Mouse (Mus musculus): Measurements from ENCODE around the gene AC131692.1. TPM values are rescaled to one million over a fixed set of nuclear protein-coding genes. Genes with fewer than 3 reads are reported as not detected.

AC131692.1 gene
- 1 to 10 TPM; 1.2 to 2.0 TPM for total RNA-seq (2023)

GRCm38 (mm10) chr19:6094119-6094518 is at the start of gene AC131692.1:
AC131692.1 (plus strand) TSS chr19:6094419.

GRCm38 (mm10) chr19:6046294-6047153 is 47.7 kb upstream of the AC131692.1 start, which contains the start of gene Syvn1:
Syvn1 (plus strand) TSS chr19:6046576.

GRCm38 (mm10) chr19:6057313-6058096 is 36.7 kb upstream of the AC131692.1 start, which contains the start of the genes Mrpl49 and Fau:
Mrpl49 (minus strand) TSS chr19:6057785.
Fau (plus strand) TSS chr19:6057844.

GRCm38 (mm10) chr19:6061021-6061533 is 33.1 kb upstream of the AC131692.1 start, which contains the start of gene Znhit2:
Znhit2 (plus strand) TSS chr19:6061192.

GRCm38 (mm10) chr19:6067724-6068415 is 26.3 kb upstream of the AC131692.1 start, which contains the start of gene Tm7sf2:
Tm7sf2 (minus strand) TSS chr19:6068373.

GRCm38 (mm10) chr19:6076564-6077393 is 17.4 kb upstream of the AC131692.1 start, which contains the start of gene Vps51:
Vps51 (minus strand) TSS chr19:6077231.

GRCm38 (mm10) chr19:6079983-6080480 is 14.2 kb upstream of the AC131692.1 start, which contains the start of gene Tmem262:
Tmem262 (plus strand) TSS chr19:6080033.

GRCm38 (mm10) chr19:6082156-6082555 is 12.1 kb upstream of the AC131692.1 start, which contains the start of gene Gm28374:
Gm28374 (minus strand) TSS chr19:6082256.

GRCm38 (mm10) chr19:6084478-6085248 is 9.6 kb upstream of the AC131692.1 start, which contains the start of the genes Zfpl1 and Cdca5:
Zfpl1 (minus strand) TSS chr19:6084956.
Cdca5 (plus strand) TSS chr19:6084983.

GRCm38 (mm10) chr19:6105586-6105985 is 11.4 kb downstream of the AC131692.1 start, which contains the start of gene Naaladl1:
Naaladl1 (plus strand) TSS chr19:6105782.

GRCm38 (mm10) chr19:6117986-6118676 is 23.9 kb downstream of the AC131692.1 start, which contains the start of gene Sac3d1:
Sac3d1 (minus strand) TSS chr19:6118650.

GRCm38 (mm10) chr19:6127760-6128341 is 33.6 kb downstream of the AC131692.1 start, which contains the start of gene Snx15:
Snx15 (minus strand) TSS chr19:6128304.

GRCm38 (mm10) chr19:6140678-6141393 is 46.6 kb downstream of the AC131692.1 start, which contains the start of gene Batf2:
Batf2 (plus strand) TSS chr19:6140983.

GRCm38 (mm10) chr19:6141394-6141749 is 47.2 kb downstream of the AC131692.1 start, which contains the start of gene Arl2:
Arl2 (minus strand) TSS chr19:6141548.

Data from neutrophil, adult 83 days (primary cell).